8 mouse cellular contexts compared by ENCODE assay signal in the genomic region with DNA sequence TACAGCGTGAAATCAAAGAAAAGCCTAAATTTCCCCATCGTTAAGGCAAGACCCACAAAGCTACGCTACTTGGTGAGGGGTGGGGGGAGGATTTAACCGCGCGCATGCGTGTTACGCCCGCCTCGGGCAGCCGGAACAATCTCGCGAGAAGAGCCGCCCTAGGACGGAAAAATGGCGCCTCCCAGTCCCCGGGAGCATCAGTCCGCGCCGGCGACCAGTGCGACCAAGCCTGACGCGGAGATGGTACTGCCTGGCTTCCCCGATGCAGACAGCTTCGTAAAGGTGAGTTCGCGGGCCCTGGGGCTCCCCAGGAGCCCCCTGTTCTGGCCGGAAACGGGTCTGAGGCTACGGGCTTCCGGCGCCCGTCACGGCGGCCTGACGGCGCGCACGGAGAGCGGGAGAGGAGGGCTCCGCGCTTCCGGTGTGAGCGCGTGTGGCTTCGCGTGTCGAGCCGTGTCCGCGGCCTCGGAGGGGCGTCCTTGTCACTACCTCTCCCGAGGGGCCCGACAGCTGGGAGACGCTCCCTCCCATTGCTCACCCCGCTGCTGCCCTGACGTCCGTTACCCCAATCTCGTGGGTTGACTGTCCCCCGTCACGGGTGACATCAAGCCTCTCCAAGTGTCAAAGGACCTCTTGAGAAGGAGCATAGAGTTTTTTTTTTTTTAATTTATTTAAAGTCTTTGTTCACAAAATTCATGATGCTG. TPM values are rescaled to one million over a fixed set of nuclear protein-coding genes. Genes with fewer than 3 reads are reported as not detected.
DNase-seq lines count a peak whose midpoint lies in the region; ATAC-seq and TF ChIP-seq lines count a peak whose summit lies in the region.

A gene (plus strand): TSS at position 133 of the 704 bp plus-strand sequence.

- peak within 1 kb of the TSS; percentile 91 for H3K4me3 ChIP-seq in embryonic facial prominence, embryonic 14.5 days (ENCODE audit: low read depth, low read length)
- peak within 1 kb of the TSS; percentile 70 for H3K4me3 ChIP-seq in limb, embryonic 14.5 days (replicated peaks; ENCODE audit: low read length)
- H3K4me3 ChIP-seq in midbrain, postnatal 0 days (ENCODE audit: low read depth, low read length): peak within 1 kb of the TSS; percentile 61

- H3K36me3 ChIP-seq in embryonic facial prominence, embryonic 14.5 days (ENCODE audit: control insufficient read depth, insufficient read depth, low read length): peaks cover 69% of the 10 kb centered on the region
- H3K36me3 ChIP-seq in limb, embryonic 14.5 days (ENCODE audit: control insufficient read depth, insufficient read depth, low read length): peaks cover 70% of the 10 kb centered on the region
- H3K36me3 ChIP-seq in midbrain, postnatal 0 days (ENCODE audit: insufficient read depth, low read length): peaks cover 65% of the 10 kb centered on the region

- ATAC-seq in embryonic facial prominence, embryonic 14.5 days (ENCODE audit: low read depth): peak; percentile 94
- peak; percentile 94 for ATAC-seq in limb, embryonic 14.5 days (ENCODE audit: low FRiP score, low read depth)
- peak; percentile 92 for ATAC-seq in midbrain, postnatal 0 days (ENCODE audit: low FRiP score)

- peak; percentile 78 for DNase-seq in 3T3-L1 (ENCODE audit: low read depth, low spot score)
- peak; percentile 70 to 80 for DNase-seq in adrenal gland, postnatal 4 days (ENCODE audit: low spot score in 2 of 2)
- DNase-seq in embryonic facial prominence, embryonic 14.5 days (ENCODE audit: low spot score): peak; percentile 93
- DNase-seq in heart, adult 8-10 months (ENCODE audit: low spot score): peak; percentile 88
- peak; percentile 86 for DNase-seq in kidney, adult 9 months
- DNase-seq in limb, embryonic 14.5 days (ENCODE audit: low spot score): peak; percentile 96
- peak; percentile 93 for DNase-seq in midbrain, postnatal 0 days (ENCODE audit: low spot score)
- DNase-seq in spleen, postnatal 14 days (ENCODE audit: low spot score in 2 of 2): peak; percentile 79 to 86

- H3K27ac ChIP-seq in embryonic facial prominence, embryonic 14.5 days (replicated peaks; ENCODE audit: low read depth, low read length): peak within 1 kb of the TSS; percentile 96
- H3K27ac ChIP-seq in limb, embryonic 14.5 days (replicated peaks; ENCODE audit: low read depth, low read length): peak within 1 kb of the TSS; percentile 94
- H3K27ac ChIP-seq in midbrain, postnatal 0 days (ENCODE audit: low read depth, low read length): peak within 1 kb of the TSS; percentile 91

- peak within 1 kb of the TSS; percentile 77 for H3K4me2 ChIP-seq in embryonic facial prominence, embryonic 14.5 days (ENCODE audit: low read depth, low read length)
- peak within 1 kb of the TSS; percentile 70 for H3K4me2 ChIP-seq in limb, embryonic 14.5 days (replicated peaks; ENCODE audit: low read depth, low read length, severe bottlenecking)
- peak within 1 kb of the TSS; percentile 46 for H3K4me2 ChIP-seq in midbrain, postnatal 0 days (ENCODE audit: low read depth, low read length, poor library complexity, severe bottlenecking)

- H3K9ac ChIP-seq in embryonic facial prominence, embryonic 14.5 days (ENCODE audit: low read depth, low read length): peak within 1 kb of the TSS; percentile 97
- peak within 1 kb of the TSS; percentile 89 for H3K9ac ChIP-seq in limb, embryonic 14.5 days (ENCODE audit: low read depth, low read length, severe bottlenecking)
- H3K9ac ChIP-seq in midbrain, postnatal 0 days (replicated peaks; ENCODE audit: low read length, poor library complexity, severe bottlenecking): peak within 1 kb of the TSS; percentile 93

- under 1% methylated on average over 44 of the region's 63 CpGs for WGBS in embryonic facial prominence, embryonic 14.5 days
- under 1% methylated on average over 52 of the region's 63 CpGs for WGBS in limb, embryonic 14.5 days
- under 1% methylated on average over 63 of the region's 63 CpGs for WGBS in midbrain, postnatal 0 days

- TF ChIP-seq POLR2A in limb, embryonic 14.5 days (IDR thresholded peaks at IDR 0.05; ENCODE audit: borderline replicate concordance, extremely low read depth, insufficient read depth, insufficient read length): peak; percentile 72; the same call in 1 of the 2 replicates

- no peak for TF ChIP-seq CTCF in midbrain, postnatal 0 days (IDR thresholded peaks at IDR 0.05)

- H3K9me3 ChIP-seq in embryonic facial prominence, embryonic 14.5 days (ENCODE audit: control insufficient read depth, low read length): no peaks in the 10 kb centered on the region
- H3K9me3 ChIP-seq in limb, embryonic 14.5 days (ENCODE audit: control insufficient read depth, low read length): no peaks in the 10 kb centered on the region
- no peaks in the 10 kb centered on the region for H3K9me3 ChIP-seq in midbrain, postnatal 0 days (ENCODE audit: low read length)

- H3K4me1 ChIP-seq in embryonic facial prominence, embryonic 14.5 days (ENCODE audit: control insufficient read depth, insufficient read depth, low read length): no peaks in the 10 kb centered on the region
- no peaks in the 10 kb centered on the region for H3K4me1 ChIP-seq in limb, embryonic 14.5 days (ENCODE audit: control insufficient read depth, insufficient read depth, low read length)
- H3K4me1 ChIP-seq in midbrain, postnatal 0 days (ENCODE audit: insufficient read depth, low read length): no peaks in the 10 kb centered on the region; the same call in 1 of the 2 replicates

- no peaks in the 10 kb centered on the region for H3K27me3 ChIP-seq in embryonic facial prominence, embryonic 14.5 days (replicated peaks; ENCODE audit: control insufficient read depth, insufficient read depth, low read length)
- H3K27me3 ChIP-seq in limb, embryonic 14.5 days (ENCODE audit: control insufficient read depth, insufficient read depth, low read length): no peaks in the 10 kb centered on the region
- H3K27me3 ChIP-seq in midbrain, postnatal 0 days (ENCODE audit: insufficient read depth, low read length): no peaks in the 10 kb centered on the region

RNA-seq across cellular contexts. Expression of the gene that starts here (rescaled TPM):
- 10 to 100 TPM; 65.5 to 68.1 TPM for total RNA-seq in adrenal gland, postnatal 4 days (2021)
- 80.9 and 90.7 TPM in 2 replicates for polyA plus RNA-seq in embryonic facial prominence, embryonic 14.5 days (2014; fragmentation: Nextera tagmentation; extraction: Ambion mirVana)
- 10 to 100 TPM; 31.6 to 40.9 (median 35.7) TPM for total RNA-seq in heart, adult 8-10 months (2022)
- 70.2 and 74.5 TPM in 2 replicates for polyA plus RNA-seq in limb, embryonic 14.5 days (2012; rRNA removed)
- polyA plus RNA-seq in limb, embryonic 14.5 days (2014; fragmentation: Nextera tagmentation; extraction: Ambion mirVana): 92.8 and 93.0 TPM in 2 replicates
- total RNA-seq in midbrain, postnatal 0 days (2014; rRNA removed): 70.8 and 73.3 TPM in 2 replicates
- polyA plus RNA-seq in midbrain, postnatal 0 days (2015; fragmentation: Nextera tagmentation; extraction: Ambion mirVana): 77.1 and 78.8 TPM in 2 replicates

Comparison
In these comparisons a context has a peak if more than half of its experiments do, and no peak if none do; other contexts are left out.
1. Peak in every context shown above with its lines: DNase-seq, ATAC-seq, H3K4me3 ChIP-seq and H3K27ac ChIP-seq.